In the genomic region with DNA sequence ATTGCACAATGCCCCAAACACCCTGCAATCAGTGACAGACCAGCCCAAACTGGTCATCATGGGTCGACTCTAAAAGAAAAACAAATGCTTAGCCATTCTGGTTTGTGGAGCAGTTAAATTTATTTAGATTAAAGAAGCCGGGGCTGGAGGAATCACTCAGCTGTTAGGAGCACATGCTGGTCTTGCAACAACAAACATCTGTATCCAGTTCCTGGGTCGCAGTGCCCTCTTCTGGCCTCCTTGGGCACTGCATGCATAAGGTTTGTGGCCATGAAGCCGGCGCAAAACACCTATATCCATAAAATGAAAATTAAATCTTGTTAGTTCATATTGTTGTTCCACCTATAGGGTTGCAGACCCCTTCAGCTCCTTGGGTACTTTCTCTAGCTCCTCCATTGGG, we compare ENCODE assay signal across 9 mouse cellular contexts. TPM values are rescaled to one million over a fixed set of nuclear protein-coding genes. Genes with fewer than 3 reads are reported as not detected.
A peak's percentile ranks its signal among the peaks of the same experiment; 100 is the strongest.
DNase-seq lines count a peak whose midpoint lies in the region; ATAC-seq and TF ChIP-seq lines count a peak whose summit lies in the region.
"Had no signal": no experiment of that assay in that cellular context is flagged by ENCODE, and none has a peak within 500 bp of the region (broad histone marks: within the 10 kb centered on the region; RNA-seq: fewer than 3 reads in every experiment).

No protein-coding gene starts in this region.

- DNase-seq in kidney, adult 2 months: peak; percentile 71
- peak; percentile 67 for DNase-seq in G1E (ENCODE audit: low spot score)
- peak; percentile 76 for DNase-seq in adrenal gland, postnatal 10 days
- DNase-seq in liver, embryonic 11.5 days (ENCODE audit: low spot score): peak; percentile 57
- peak; percentile 54 for DNase-seq in right cerebral cortex, postnatal 4 days

- no peak overlapping the region for H3K27ac ChIP-seq in kidney, adult 2 months (ENCODE audit: insufficient read depth, low read depth, low read length)
- H3K27ac ChIP-seq in kidney, embryonic 14.5 days (ENCODE audit: low read depth, low read length): no peak overlapping the region
- no peak overlapping the region for H3K27ac ChIP-seq in liver, embryonic 11.5 days (ENCODE audit: low read depth, low read length)
- H3K27ac ChIP-seq: neural tube, embryonic 12.5 days had no signal

- H3K27me3 ChIP-seq in kidney, adult 2 months (replicated peaks; ENCODE audit: control insufficient read depth, insufficient read depth, low read length): no peaks in the 10 kb centered on the region
- H3K27me3 ChIP-seq in kidney, embryonic 14.5 days (ENCODE audit: control insufficient read depth, insufficient read depth, low read length): no peaks in the 10 kb centered on the region
- H3K27me3 ChIP-seq in G1E (ENCODE audit: insufficient read depth, low read length): no peaks in the 10 kb centered on the region
- no peaks in the 10 kb centered on the region for H3K27me3 ChIP-seq in liver, embryonic 11.5 days (replicated peaks; ENCODE audit: control insufficient read depth, insufficient read depth, low read length)
- H3K27me3 ChIP-seq: neural tube, embryonic 12.5 days had no signal

- no peak overlapping the region for H3K9ac ChIP-seq in kidney, embryonic 14.5 days (ENCODE audit: low read depth, low read length)
- H3K9ac ChIP-seq in liver, embryonic 11.5 days (ENCODE audit: low read depth, low read length): no peak overlapping the region
- H3K9ac ChIP-seq: neural tube, embryonic 12.5 days had no signal

- no peak for TF ChIP-seq POLR2A in kidney, adult 2 months (IDR thresholded peaks at IDR 0.05; ENCODE audit: low read depth, low read length)

- no peaks in the 10 kb centered on the region for H3K4me1 ChIP-seq in kidney, adult 2 months (ENCODE audit: control insufficient read depth, insufficient read depth, low read length)
- no peaks in the 10 kb centered on the region for H3K4me1 ChIP-seq in kidney, embryonic 14.5 days (ENCODE audit: control insufficient read depth, insufficient read depth, low read length)
- H3K4me1 ChIP-seq in G1E (ENCODE audit: insufficient read depth, low read depth, low read length): no peaks in the 10 kb centered on the region
- H3K4me1 ChIP-seq in liver, embryonic 11.5 days (replicated peaks; ENCODE audit: control insufficient read depth, insufficient read depth, low read length): no peaks in the 10 kb centered on the region
- H3K4me1 ChIP-seq: neural tube, embryonic 12.5 days had no signal

- no peak overlapping the region for H3K4me3 ChIP-seq in kidney, adult 2 months (ENCODE audit: insufficient read depth, low read depth, low read length)
- H3K4me3 ChIP-seq in kidney, embryonic 14.5 days (ENCODE audit: low read length): no peak overlapping the region
- no peak overlapping the region for H3K4me3 ChIP-seq in G1E (ENCODE audit: low read depth, low read length)
- H3K4me3 ChIP-seq in liver, embryonic 11.5 days (ENCODE audit: low read depth, low read length): no peak overlapping the region
- H3K4me3 ChIP-seq: neural tube, embryonic 12.5 days had no signal

- ATAC-seq in kidney, embryonic 14.5 days (ENCODE audit: low FRiP score, low TSS enrichment): no peak
- peak; percentile 61; the same call in 1 of the 2 replicates for ATAC-seq in G1E (ENCODE audit: extremely low read depth, insufficient number of reproducible peaks, low FRiP score, poor library complexity, severe bottlenecking)
- peak; percentile 77 for ATAC-seq in erythroblast, adult 5-6 weeks (replicated peaks; ENCODE audit: low FRiP score, poor library complexity, severe bottlenecking)
- no peak for ATAC-seq in liver, embryonic 11.5 days (replicated peaks; ENCODE audit: low FRiP score)
- ATAC-seq in frontal cortex, adult (ENCODE audit: low TSS enrichment): no peak

- H3K36me3 ChIP-seq in kidney, adult 2 months (ENCODE audit: control insufficient read depth, insufficient read depth, low read length): no peaks in the 10 kb centered on the region
- H3K36me3 ChIP-seq in kidney, embryonic 14.5 days (ENCODE audit: control insufficient read depth, insufficient read depth, low read length): no peaks in the 10 kb centered on the region
- H3K36me3 ChIP-seq in G1E (replicated peaks): peaks cover 45% of the 10 kb centered on the region
- H3K36me3 ChIP-seq in liver, embryonic 11.5 days (ENCODE audit: control insufficient read depth, insufficient read depth, low read length): no peaks in the 10 kb centered on the region
- H3K36me3 ChIP-seq: neural tube, embryonic 12.5 days had no signal

- TF ChIP-seq CTCF in kidney, adult 2 months (conservative IDR thresholded peaks at IDR 0.05; ENCODE audit: insufficient read depth, insufficient read length, low read depth, low read length): peak; percentile 87
- TF ChIP-seq CTCF in G1E (IDR thresholded peaks at IDR 0.05; ENCODE audit: low read depth, low read length): peak; percentile 98

- H3K9me3 ChIP-seq in kidney, embryonic 14.5 days (ENCODE audit: control insufficient read depth, low read length): no peaks in the 10 kb centered on the region
- peaks cover 3% of the 10 kb centered on the region; the same call in 1 of the 2 replicates for H3K9me3 ChIP-seq in G1E (replicated peaks)
- H3K9me3 ChIP-seq in liver, embryonic 11.5 days (ENCODE audit: control insufficient read depth, low read length): no peaks in the 10 kb centered on the region
- H3K9me3 ChIP-seq: neural tube, embryonic 12.5 days had no signal

- H3K4me2 ChIP-seq in kidney, embryonic 14.5 days (replicated peaks; ENCODE audit: low read depth, low read length): no peak overlapping the region
- H3K4me2 ChIP-seq in liver, embryonic 11.5 days: no peak overlapping the region
- H3K4me2 ChIP-seq: neural tube, embryonic 12.5 days had no signal

- WGBS in kidney, adult 2 months: 22% methylated on average over 5 of the region's 5 CpGs
- WGBS in kidney, embryonic 14.5 days: 23% methylated on average over 5 of the region's 5 CpGs
- WGBS in liver, embryonic 11.5 days: 22% methylated on average over 5 of the region's 5 CpGs

RNA-seq across cellular contexts. Expression of a gene that starts 54.9 kb away (rescaled TPM):
- 66.6 and 89.0 TPM in 2 replicates for polyA plus RNA-seq in kidney, adult 2 months (2012; rRNA removed)
- 233 and 242 TPM in 2 replicates for polyA plus RNA-seq in kidney, embryonic 14.5 days (2014; fragmentation: Nextera tagmentation; extraction: Ambion mirVana)
- total RNA-seq in G1E (2014; fragmentation: Nextera tagmentation) (402 and 407 TPM in 2 replicates), G1E (2017) (913 and 1,040 TPM in 2 replicates)
- 42.2 and 90.8 TPM in 2 replicates for polyA plus RNA-seq in G1E (2012)
- 100 to 1,000 TPM; 123 to 131 TPM for total RNA-seq in adrenal gland, postnatal 10 days (2021)
- total RNA-seq in erythroblast, adult 5-6 weeks (2015; ENCODE audit: low replicate concordance): 129 and 153 TPM in 2 replicates
- total RNA-seq in erythroblast, adult 5-6 weeks (2017; ENCODE audit: low replicate concordance): 172 and 176 TPM in 2 replicates
- polyA plus RNA-seq in liver, embryonic 11.5 days (2014; fragmentation: Nextera tagmentation; extraction: Ambion mirVana): 310 and 314 TPM in 2 replicates

RNA-seq across cellular contexts. Expression of a gene that starts 57.5 kb away (rescaled TPM):
- 0.30 and 1.2 TPM in 2 replicates for polyA plus RNA-seq in kidney, adult 2 months (2012; rRNA removed)
- polyA plus RNA-seq in kidney, embryonic 14.5 days (2014; fragmentation: Nextera tagmentation; extraction: Ambion mirVana): 0.57 and 0.61 TPM in 2 replicates
- total RNA-seq in G1E (2014; fragmentation: Nextera tagmentation): 49.3 and 69.4 TPM in 2 replicates
- 37.0 and 42.5 TPM in 2 replicates for total RNA-seq in G1E (2017)
- 1.5 and 3.5 TPM in 2 replicates for polyA plus RNA-seq in G1E (2012)
- 1 to 10 TPM; 1.4 to 2.4 TPM for total RNA-seq in adrenal gland, postnatal 10 days (2021)
- 6.0 and 9.4 TPM in 2 replicates for total RNA-seq in erythroblast, adult 5-6 weeks (2015; ENCODE audit: low replicate concordance)
- total RNA-seq in erythroblast, adult 5-6 weeks (2017; ENCODE audit: low replicate concordance): 9.3 and 12.0 TPM in 2 replicates
- 4.4 and 4.7 TPM in 2 replicates for polyA plus RNA-seq in liver, embryonic 11.5 days (2014; fragmentation: Nextera tagmentation; extraction: Ambion mirVana)

Comparison
In these comparisons a context has a peak if more than half of its experiments do, and no peak if none do; other contexts are left out.
1. ATAC-seq: peak in G1E (single experiment) and erythroblast, adult 5-6 weeks (single experiment); none in kidney, embryonic 14.5 days (single experiment), liver, embryonic 11.5 days (single experiment) and frontal cortex, adult (single experiment).
2. Peak in every context shown above with its lines, with median percentiles within 50 percentile points of each other: DNase-seq.